Mouse (Mus musculus) midbrain, embryonic 13.5 days (tissue): ENCODE data around the gene Slc22a7. TPM values are rescaled to one million over a fixed set of nuclear protein-coding genes. Genes with fewer than 3 reads are reported as not detected.

Experiments
- ATAC-seq: fragments of 200-750 bp; cut with Nextera tagmentation; 2 replicates; pipeline ENCODE4 v1.8.0; 2017; ENCODE audit warnings: mild to moderate bottlenecking, moderate TSS enrichment, moderate library complexity
- H3K27ac ChIP-seq: fragments of 300-500 bp; sonication (generic); 2 replicates; pipeline ENCODE4 v1.5.1; 2015; ENCODE audit warnings: inconsistent platforms, mild to moderate bottlenecking, moderate library complexity
- H3K27me3 ChIP-seq: fragments of 300-500 bp; sonication (generic); 2 replicates; pipeline ENCODE4 v1.6.1; 2015; ENCODE audit warnings: mild to moderate bottlenecking, inconsistent platforms
- H3K36me3 ChIP-seq: fragments of 300-500 bp; sonication (generic); 2 replicates; pipeline ENCODE4 v1.6.1; 2015; ENCODE audit warnings: mild to moderate bottlenecking, inconsistent platforms
- H3K4me1 ChIP-seq: fragments of 300-500 bp; sonication (generic); replicated peaks from 2 replicates; pipeline ENCODE4 v1.6.1; 2015; ENCODE audit warnings: inconsistent platforms
- H3K4me2 ChIP-seq: fragments of 300-500 bp; sonication (generic); replicated peaks from 2 replicates; pipeline ENCODE4 v1.6.1; 2015; ENCODE audit warnings: moderate library complexity, mild to moderate bottlenecking, inconsistent platforms
- H3K4me3 ChIP-seq: fragments of 300-500 bp; sonication (generic); replicated peaks from 2 replicates; pipeline ENCODE4 v1.5.1; 2015; ENCODE audit warnings: mild to moderate bottlenecking, inconsistent platforms
- H3K9ac ChIP-seq: fragments of 300-500 bp; sonication (generic); replicated peaks from 2 replicates; pipeline ENCODE4 v1.6.1; 2015; ENCODE audit warnings: mild to moderate bottlenecking, inconsistent platforms
- H3K9me3 ChIP-seq: fragments of 300-500 bp; sonication (generic); 2 replicates; pipeline ENCODE4 v1.6.1; 2016; ENCODE audit warnings: mild to moderate bottlenecking, inconsistent platforms
- WGBS: fragments of 180-500 bp; shearing (Covaris S2); methylation state at CpG from one replicate; pipeline ENCODE4 v1.1.7; 2015; 5-methylcytosine and 5-hydroxymethylcytosine counted together
- polyA plus RNA-seq: library from polyadenylated mRNA; unstranded; fragments of >200 nt; fragmentation: Nextera tagmentation; extraction: Ambion mirVana; gene quantifications from 2 replicates; pipeline ENCODE4 v1.2.1, GENCODE M21; 2015

Gene Slc22a7
- polyA plus RNA-seq, 1 experiment from 2014 or later: not detected

DNA sequence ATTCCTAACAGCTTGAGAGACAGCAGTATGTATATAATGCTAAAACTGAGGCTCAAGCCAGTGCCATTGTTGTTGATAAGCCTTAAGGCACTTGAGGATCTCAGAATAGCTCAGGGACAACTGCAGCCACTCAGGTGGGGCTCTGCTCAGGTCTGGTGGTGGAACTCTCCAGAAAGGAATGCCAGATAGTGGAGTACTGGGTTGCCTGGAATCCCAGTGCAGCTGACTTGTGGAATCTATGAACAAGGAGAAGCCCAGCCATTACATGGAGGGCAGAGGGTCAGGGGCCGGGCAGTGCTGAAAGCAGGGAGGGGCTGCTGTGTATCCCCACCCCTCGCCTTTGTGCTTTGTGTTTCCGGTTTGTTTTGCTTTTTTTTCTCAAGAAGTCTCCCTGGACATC lies 20.2 kb upstream of the Slc22a7 start:
- no peaks in the 10 kb centered on the region for H3K9me3 ChIP-seq
- H3K4me2 ChIP-seq: no peak overlapping the region
- H3K9ac ChIP-seq: no peak overlapping the region
- no peak overlapping the region for H3K27ac ChIP-seq
- ATAC-seq: no peak
- H3K36me3 ChIP-seq: peaks cover 34% of the 10 kb centered on the region
- peaks cover 52% of the 10 kb centered on the region for H3K27me3 ChIP-seq
- WGBS: 49% methylated on average over 3 of the region's 3 CpGs
- H3K4me3 ChIP-seq: no peak overlapping the region
- peaks cover 42% of the 10 kb centered on the region for H3K4me1 ChIP-seq

DNA sequence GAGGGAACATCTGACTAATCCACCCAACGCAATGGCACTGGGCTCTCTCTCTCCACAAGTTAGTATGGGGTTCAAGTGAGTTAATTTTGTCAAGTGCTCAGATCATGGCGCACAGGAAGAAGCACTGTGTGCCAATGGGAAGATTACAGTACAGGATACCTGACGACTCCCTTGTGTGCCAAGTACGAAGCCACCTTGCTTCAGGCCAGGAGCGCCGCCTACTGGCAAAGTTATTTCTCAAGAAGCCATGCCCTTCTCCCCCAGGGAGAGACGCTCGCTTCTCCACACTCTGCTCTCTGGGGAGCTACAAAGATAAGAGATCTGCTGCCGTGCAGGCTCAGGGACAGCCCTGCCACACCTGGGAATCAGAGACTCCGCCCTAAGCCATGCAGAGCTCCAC lies 19.5 kb upstream of the Slc22a7 start:
- ATAC-seq: no peak
- Histone ChIP-seq H3K36me3 (peaks cover 30% of the 10 kb centered on the region), H3K4me2 (no peak overlapping the region), H3K4me1 (peaks cover 48% of the 10 kb centered on the region), H3K4me3 (no peak overlapping the region), H3K9ac (no peak overlapping the region), H3K27me3 (peaks cover 52% of the 10 kb centered on the region), H3K27ac (no peak overlapping the region), H3K9me3 (no peaks in the 10 kb centered on the region)
- 15% methylated on average over 10 of the region's 10 CpGs for WGBS

DNA sequence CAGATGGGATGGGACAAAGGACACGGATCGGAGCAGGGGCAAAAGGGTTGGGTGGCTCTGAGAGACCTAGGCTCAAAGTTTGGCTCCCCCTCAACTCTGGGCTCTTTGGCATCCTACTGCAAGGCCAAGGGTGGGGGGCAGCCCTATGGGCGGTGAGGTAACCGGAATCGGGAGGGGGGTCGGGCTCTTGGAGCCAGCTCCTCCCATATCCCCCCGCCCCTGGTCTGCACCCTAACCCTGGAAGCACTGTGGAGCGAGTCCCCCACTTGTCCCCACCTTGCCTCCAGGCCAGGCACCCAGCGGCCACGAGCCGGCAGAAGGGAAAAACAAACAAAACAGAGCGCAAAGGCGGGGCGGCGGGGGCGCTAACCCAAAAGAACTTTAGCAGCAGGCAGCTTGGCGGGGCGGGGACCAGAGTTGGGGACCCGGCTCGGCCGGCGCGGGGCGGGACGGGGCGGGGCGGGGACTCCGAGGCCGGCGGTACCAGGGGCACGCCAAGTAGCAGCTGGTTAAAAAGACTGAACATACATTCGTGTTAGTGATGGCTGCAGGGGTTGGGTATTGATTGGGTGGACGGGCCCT lies 16.9 kb upstream of the Slc22a7 start:
- Histone ChIP-seq H3K4me2 (peak overlapping the region; percentile 60), H3K4me1 (peaks cover 41% of the 10 kb centered on the region), H3K4me3 (peak overlapping the region; percentile 33), H3K27ac (no peak overlapping the region), H3K9me3 (no peaks in the 10 kb centered on the region), H3K36me3 (peaks cover 18% of the 10 kb centered on the region), H3K9ac (peak overlapping the region; percentile 61), H3K27me3 (peaks cover 30% of the 10 kb centered on the region)
- WGBS: 3% methylated on average over 33 of the region's 33 CpGs
- ATAC-seq: peak; percentile 44

DNA sequence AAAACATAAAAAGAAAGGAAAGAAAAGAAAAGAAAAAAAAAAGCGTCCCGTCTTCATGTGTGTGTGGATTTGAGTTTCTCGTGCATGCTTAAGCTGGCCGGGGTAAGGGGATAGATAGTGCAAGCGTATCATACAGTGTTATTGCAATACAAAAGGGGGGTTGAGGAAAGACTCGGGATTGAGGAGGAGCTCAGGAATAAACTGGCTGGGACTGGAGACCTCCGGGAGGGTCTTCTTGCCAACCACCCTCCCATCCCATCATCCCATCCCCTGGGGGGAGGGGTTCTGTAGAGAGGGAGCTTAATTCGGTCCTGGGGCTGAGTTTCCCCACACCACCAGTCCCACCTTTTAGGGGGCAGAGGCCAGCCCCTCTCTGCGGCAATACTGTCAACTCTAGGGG lies 16.3 kb upstream of the Slc22a7 start:
- WGBS: 1% methylated on average over 9 of the region's 9 CpGs

DNA sequence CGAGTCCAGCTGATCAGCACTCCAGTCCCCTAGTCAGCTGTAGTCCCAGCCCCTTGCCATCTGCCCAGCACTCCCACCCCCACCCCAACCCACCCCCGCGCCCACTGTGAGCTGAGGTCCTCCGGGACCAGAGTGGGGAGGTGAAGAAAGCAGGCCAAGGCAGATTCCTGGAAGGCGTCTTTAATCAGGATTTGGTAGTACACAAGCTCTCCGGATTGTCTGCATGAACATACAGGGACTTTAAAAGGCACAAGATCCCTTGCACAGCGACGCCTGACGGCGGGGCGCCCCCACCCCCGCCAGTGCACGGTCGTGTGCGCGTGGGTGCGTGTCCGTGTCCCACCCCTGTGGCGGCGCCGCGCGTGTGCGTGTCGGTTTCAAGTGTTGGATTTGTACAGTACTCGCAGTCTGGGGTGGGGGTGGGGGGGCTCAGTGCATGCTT lies 15.7 kb upstream of the Slc22a7 start:
- Histone ChIP-seq H3K27ac (peak overlapping the region; percentile 66), H3K4me2 (peak overlapping the region; percentile 60), H3K9me3 (no peaks in the 10 kb centered on the region), H3K4me3 (peak overlapping the region; percentile 33), H3K36me3 (0 out of 2 replicates have a peak, but pooled peaks cover 9% of the 10 kb centered on the region), H3K4me1 (peaks cover 41% of the 10 kb centered on the region), H3K27me3 (peaks cover 21% of the 10 kb centered on the region), H3K9ac (peak overlapping the region; percentile 61)
- ATAC-seq: peak; percentile 44
- under 1% methylated on average over 26 of the region's 26 CpGs for WGBS

More for the DNA sequence above, 16.3 kb upstream of the Slc22a7 start:
- Histone ChIP-seq H3K9ac (peak overlapping the region; percentile 61), H3K27ac (peak overlapping the region; percentile 66), H3K9me3 (no peaks in the 10 kb centered on the region), H3K4me1 (peaks cover 41% of the 10 kb centered on the region), H3K4me3 (peak overlapping the region; percentile 33), H3K36me3 (peaks cover 12% of the 10 kb centered on the region), H3K27me3 (peaks cover 24% of the 10 kb centered on the region), H3K4me2 (peak overlapping the region; percentile 60)
- peak; percentile 31 for ATAC-seq

DNA sequence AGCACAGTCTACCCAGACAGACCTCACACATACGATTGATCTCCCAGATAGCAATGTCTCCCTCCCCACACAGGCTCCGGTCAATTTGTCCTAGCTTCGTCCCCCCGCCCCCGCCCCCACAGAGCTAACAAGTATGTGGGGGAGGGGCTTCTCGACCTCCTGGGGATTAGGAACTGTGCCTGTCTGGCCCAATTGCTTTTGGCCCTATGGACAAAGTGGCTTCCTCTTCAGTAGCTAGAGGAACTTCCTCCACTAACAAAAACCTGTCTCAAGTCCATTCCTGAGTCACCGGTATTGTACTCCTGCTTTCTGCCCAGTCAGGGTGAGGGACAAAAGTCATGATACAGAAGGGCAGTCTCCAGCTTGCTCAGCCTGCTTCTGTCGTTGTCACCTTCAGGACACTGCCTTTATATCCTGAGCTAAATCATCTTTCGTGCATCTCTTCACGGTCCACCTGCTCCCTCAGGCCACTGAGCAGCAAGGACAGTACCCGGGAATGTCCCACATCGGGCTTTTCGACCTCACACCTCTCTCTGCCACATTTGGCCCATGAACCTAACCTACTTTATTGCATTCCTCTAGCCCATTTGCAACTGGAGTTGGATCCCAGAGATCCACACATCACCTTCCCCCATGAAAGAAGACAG lies 15.2 kb upstream of the Slc22a7 start:
- peak overlapping the region; percentile 66 for H3K27ac ChIP-seq
- WGBS: 6% methylated on average over 13 of the region's 13 CpGs
- H3K27me3 ChIP-seq: peaks cover 21% of the 10 kb centered on the region
- peak overlapping the region; percentile 61 for H3K9ac ChIP-seq
- H3K9me3 ChIP-seq: no peaks in the 10 kb centered on the region
- H3K4me2 ChIP-seq: peak overlapping the region; percentile 60
- H3K4me3 ChIP-seq: peak overlapping the region; percentile 33; the same call in 1 of the 2 replicates
- 0 out of 2 replicates have a peak, but pooled peaks cover 6% of the 10 kb centered on the region for H3K36me3 ChIP-seq
- H3K4me1 ChIP-seq: peaks cover 41% of the 10 kb centered on the region
- ATAC-seq: 0 out of 2 replicates have a peak, but pooled peaks have one; percentile 0

DNA sequence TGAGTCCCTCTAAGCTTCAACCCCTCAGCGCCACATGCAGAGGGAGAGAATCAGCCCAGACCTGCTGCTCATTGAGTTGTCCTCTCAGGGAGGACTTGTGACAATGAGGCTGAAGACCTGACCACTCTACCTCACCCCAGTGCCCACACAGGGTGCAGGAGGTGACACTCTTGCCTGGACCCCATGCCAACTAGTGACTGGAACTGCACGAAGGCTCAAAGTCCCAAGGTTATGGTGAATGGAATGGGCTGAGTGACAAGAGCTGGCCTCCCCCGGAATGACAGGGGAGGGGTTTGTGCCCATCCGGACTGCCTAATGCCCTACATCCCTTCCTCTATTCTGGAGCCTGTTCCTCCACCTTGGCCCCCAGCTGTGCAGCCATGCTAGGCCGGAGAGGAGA lies 14.4 kb upstream of the Slc22a7 start:
- peaks cover 41% of the 10 kb centered on the region for H3K4me1 ChIP-seq
- H3K27ac ChIP-seq: no peak overlapping the region; the same call in 1 of the 2 replicates
- H3K27me3 ChIP-seq: peaks cover 17% of the 10 kb centered on the region
- H3K9me3 ChIP-seq: no peaks in the 10 kb centered on the region
- H3K4me2 ChIP-seq: peak overlapping the region; percentile 60; the same call in 1 of the 2 replicates
- no peak overlapping the region for H3K9ac ChIP-seq
- peaks cover 4% of the 10 kb centered on the region for H3K36me3 ChIP-seq
- H3K4me3 ChIP-seq: no peak overlapping the region
- ATAC-seq: no peak
- 42% methylated on average over 5 of the region's 5 CpGs for WGBS

DNA sequence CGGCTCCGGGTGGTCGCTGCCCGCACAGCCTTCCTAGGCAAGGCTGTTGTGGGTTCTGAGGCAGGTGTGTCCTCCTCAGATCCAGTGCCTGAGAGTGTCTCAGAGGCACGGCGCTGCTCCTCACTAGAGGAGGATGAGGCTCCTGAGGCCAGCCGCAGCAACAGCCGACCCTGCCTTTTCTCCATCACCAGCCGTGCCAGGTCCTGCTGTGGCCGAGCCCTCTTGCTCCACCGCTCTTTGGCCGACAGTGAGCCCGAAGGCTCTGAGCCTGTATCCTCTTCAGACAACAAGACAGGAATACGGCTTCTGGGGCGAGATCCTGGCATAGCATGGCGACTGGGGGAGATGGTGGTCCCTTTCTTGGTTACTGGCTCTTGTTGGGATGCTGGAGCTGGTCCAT lies 8.0 kb upstream of the Slc22a7 start:
- H3K4me1 ChIP-seq: peaks cover 19% of the 10 kb centered on the region
- 87% methylated on average over 16 of the region's 16 CpGs for WGBS
- H3K36me3 ChIP-seq: peaks cover 19% of the 10 kb centered on the region
- no peak for ATAC-seq
- no peaks in the 10 kb centered on the region for H3K9me3 ChIP-seq
- no peak overlapping the region for H3K4me3 ChIP-seq
- H3K4me2 ChIP-seq: no peak overlapping the region
- peaks cover 54% of the 10 kb centered on the region for H3K27me3 ChIP-seq
- no peak overlapping the region for H3K9ac ChIP-seq
- no peak overlapping the region for H3K27ac ChIP-seq

DNA sequence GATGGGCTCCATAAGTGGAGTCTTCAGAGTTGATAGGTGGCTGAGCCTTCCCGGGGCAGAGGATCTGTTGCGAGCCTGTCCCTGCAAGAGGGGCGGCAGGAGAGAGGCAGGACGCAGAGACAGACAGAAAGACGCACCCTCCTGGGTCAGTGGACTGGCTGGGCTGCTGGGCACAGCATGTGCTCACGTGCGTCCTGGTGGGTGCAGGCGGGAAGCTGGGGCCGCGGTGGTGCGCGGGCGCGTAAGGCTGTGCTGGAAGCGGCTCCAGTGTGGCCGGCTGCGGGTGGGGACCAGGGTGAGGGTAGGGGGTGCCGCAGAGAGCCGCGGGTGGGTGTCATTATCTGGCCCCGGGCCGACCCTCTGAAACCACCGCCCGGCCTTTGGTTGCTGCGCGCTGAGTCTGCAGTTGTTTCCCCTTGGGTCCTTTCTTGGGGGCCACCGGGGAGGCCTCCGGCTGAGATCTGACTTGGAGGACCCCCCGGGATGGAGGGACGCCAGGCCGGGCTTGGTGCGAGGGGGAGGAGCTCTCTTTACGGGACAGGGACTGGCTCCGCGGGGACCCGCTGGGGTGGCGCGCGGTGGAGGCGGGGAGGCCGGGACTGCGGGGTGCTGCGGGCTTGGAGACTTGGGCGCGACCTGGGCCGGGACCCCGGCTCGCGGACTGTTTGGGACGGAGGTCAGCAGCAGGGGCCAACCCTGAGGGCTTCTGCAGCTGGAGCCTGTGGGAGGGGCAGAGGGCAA lies 6.8 kb upstream of the Slc22a7 start:
- H3K27ac ChIP-seq: no peak overlapping the region
- peaks cover 19% of the 10 kb centered on the region for H3K36me3 ChIP-seq
- 2% methylated on average over 49 of the region's 50 CpGs for WGBS
- H3K4me1 ChIP-seq: peaks cover 19% of the 10 kb centered on the region
- H3K4me2 ChIP-seq: peak overlapping the region; percentile 38
- no peak for ATAC-seq
- no peak overlapping the region; the same call in 1 of the 2 replicates for H3K4me3 ChIP-seq
- no peaks in the 10 kb centered on the region for H3K9me3 ChIP-seq
- 0 out of 2 replicates have a peak overlapping the region, but pooled peaks have one; percentile 36 for H3K9ac ChIP-seq
- H3K27me3 ChIP-seq: peaks cover 54% of the 10 kb centered on the region

DNA sequence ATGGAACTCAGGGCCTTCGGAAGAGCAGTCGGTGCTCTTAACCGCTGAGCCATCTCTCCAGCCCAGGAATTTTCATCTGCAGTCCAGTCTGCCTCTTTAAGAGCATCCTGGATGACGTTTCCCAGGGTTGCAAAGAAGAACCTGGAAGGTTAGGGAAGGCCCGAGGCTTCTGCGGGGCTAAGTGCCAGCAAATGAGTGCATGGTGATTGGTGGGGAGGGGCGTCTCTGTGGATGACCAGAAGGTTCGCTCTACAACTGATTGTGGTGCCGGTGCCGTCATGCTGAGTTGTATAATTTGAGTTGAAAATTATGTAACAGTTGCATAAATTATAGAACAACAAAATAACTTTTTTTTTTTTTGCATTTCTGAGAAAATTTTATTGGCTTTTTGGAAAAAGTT lies 919 bp upstream of the Slc22a7 start:
- no peak for ATAC-seq
- 0 out of 2 replicates have a peak, but pooled peaks cover 5% of the 10 kb centered on the region for H3K36me3 ChIP-seq
- 94% methylated on average over 10 of the region's 10 CpGs for WGBS
- no peak overlapping the region for H3K4me2 ChIP-seq
- H3K27me3 ChIP-seq: peaks cover 29% of the 10 kb centered on the region
- peaks cover 20% of the 10 kb centered on the region for H3K4me1 ChIP-seq
- no peak overlapping the region for H3K4me3 ChIP-seq
- H3K9me3 ChIP-seq: no peaks in the 10 kb centered on the region
- H3K27ac ChIP-seq: no peak overlapping the region
- no peak overlapping the region for H3K9ac ChIP-seq

DNA sequence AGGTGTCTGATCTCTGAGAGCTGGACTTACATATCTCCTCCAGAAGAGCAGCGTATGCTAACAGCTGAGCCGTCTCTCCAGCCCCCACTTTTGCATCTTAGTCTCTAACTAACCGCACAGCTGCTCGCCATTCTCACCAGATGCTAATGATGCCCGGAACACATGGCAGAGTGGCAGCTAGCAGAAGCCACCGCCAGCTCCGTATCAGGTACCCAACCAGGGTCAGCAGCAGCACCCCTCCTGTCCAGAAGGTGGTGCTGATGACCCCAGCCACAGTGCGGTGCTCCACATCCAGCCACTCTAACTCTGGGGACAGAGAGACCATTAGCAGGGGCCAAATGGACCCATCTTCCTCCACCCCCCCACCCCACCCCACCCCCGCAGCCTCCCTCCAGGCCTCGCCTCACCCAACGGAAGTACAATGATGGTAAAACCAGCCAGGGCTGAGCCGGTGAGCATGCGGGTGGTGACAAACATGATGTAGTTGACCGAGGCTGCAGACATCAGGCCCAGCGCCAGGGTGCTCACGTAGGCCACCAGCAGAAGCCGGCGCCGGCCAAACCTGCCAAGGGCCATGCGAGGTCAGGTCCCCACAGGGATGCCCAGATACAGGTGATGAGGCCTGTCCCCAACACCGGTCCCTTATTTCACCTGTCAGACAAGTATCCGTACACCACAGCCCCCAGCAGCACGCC lies 1.4 kb downstream of the Slc22a7 start:
- H3K27me3 ChIP-seq: peaks cover 12% of the 10 kb centered on the region; the same call in 1 of the 2 replicates
- H3K27ac ChIP-seq: no peak overlapping the region
- H3K4me1 ChIP-seq: peaks cover 15% of the 10 kb centered on the region
- H3K4me2 ChIP-seq: no peak overlapping the region
- 31% methylated on average over 23 of the region's 23 CpGs for WGBS
- peak; percentile 81 for ATAC-seq
- no peaks in the 10 kb centered on the region for H3K9me3 ChIP-seq
- no peak overlapping the region for H3K4me3 ChIP-seq
- H3K9ac ChIP-seq: no peak overlapping the region; the same call in 1 of the 2 replicates
- no peaks in the 10 kb centered on the region for H3K36me3 ChIP-seq
